Mouse (Mus musculus) E14TG2a.4 (cell line): Measurements from ENCODE around the gene Parp3.

ENCODE experiments used
- CTCF ChIP-seq: conservative IDR thresholded peaks from 2 replicates; pipeline ENCODE4 v1.5.1; 2014; ENCODE audit warnings: low read length
- NANOG ChIP-seq: IDR thresholded peaks from 2 replicates; pipeline ENCODE4 v1.6.1; 2014; ENCODE audit warnings: borderline replicate concordance, low read length, mixed read lengths

DNA sequence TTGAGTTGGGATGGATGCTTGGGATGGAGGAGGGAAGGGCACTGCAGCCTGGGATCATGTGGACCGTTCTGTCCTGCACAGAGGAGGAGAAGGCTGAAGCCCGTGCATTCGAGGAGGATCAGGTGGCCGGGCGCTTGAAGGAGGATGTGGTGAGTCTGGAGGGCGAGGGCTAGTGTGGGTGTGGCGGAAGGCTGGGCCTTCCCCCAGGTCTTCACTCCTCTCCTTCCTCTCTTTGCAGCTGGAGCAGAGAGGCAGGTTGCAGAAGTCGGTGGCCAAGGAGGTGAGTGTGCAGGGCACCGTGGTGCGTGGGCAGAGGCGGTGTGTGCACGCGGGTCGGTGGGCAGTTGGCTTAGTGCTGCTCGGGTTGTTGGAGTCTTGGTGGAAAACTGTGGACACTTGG lies 4.3 kb upstream of the Parp3 start:
- TF ChIP-seq CTCF (no peak), NANOG (no peak)
